Mouse (Mus musculus) liver, postnatal 0 days (tissue): ENCODE data around the gene Cd19.

Source experiments
- CTCF ChIP-seq: sonication (generic); IDR thresholded peaks from 2 replicates; pipeline ENCODE4 v1.5.1; 2016; ENCODE audit warnings: antibody characterized with exemption, low read depth
- EP300 ChIP-seq: IDR thresholded peaks from 2 replicates; pipeline ENCODE4 v1.6.1; 2016; ENCODE audit warnings: antibody characterized with exemption, low read depth, mild to moderate bottlenecking

DNA sequence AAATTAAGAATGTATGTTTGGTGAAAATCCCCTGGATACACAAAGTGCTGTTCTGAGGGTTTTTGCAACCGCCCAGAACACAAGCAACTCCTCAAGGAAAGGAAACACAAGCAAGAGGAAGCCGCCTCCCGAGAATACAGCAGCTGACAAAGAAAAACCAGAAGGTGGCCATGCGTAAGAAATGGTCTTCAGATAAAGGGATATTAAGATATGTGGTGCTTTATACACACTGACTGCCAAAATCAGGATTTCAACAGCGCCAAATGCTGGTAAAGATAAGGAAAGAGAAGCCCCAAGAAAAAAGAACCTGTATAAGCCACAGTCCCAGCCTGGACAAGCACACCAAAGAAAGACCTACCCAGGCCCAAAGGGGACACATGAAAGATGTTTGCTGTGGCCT is 31.1 kb downstream of the Cd19 start:
- TF ChIP-seq CTCF (no peak), EP300 (no peak)
